In the genomic region with DNA sequence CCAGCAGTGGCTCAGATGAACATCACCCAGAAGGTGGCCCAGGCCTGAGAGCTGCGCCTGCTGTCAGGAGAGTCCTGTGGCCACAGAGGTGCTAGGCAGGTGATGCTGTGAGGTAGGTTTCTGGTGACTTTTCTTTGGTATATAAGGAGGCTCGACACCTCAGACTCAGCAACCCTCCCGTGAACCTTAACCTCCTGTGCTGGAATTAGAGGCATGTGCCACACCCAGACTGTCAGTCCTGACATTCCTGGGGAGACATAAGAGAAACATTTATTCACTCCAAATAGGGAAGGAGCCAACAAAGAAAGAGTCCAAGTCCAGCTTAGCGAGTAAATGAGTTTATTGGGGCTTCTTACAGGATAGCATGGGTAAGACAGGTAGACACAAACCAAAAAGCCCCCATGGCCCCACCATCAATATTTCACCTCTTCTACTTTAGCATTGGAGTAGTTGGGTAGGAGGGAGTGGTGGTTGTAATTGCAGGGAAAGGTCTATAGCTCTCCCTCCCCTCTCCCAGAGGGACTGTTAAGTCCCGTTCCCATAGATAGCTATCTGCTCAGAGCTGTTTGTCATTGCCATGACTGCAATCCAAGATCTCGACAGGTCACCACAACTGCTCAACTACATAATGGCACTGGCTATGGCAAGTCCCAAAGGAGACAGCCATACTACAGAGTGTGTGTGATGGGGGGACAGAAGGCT, we compare ENCODE assay signal across 35 mouse cellular contexts. TPM values are rescaled to one million over a fixed set of nuclear protein-coding genes. Genes with fewer than 3 reads are reported as not detected.
DNase-seq lines count a peak whose midpoint lies in the region; ATAC-seq and TF ChIP-seq lines count a peak whose summit lies in the region.
"Had no signal": no experiment of that assay in that cellular context is flagged by ENCODE, and none has a peak within 500 bp of the region (broad histone marks: within the 10 kb centered on the region; RNA-seq: fewer than 3 reads in every experiment).

No protein-coding gene starts in this region.

- DNase-seq in kidney, postnatal 0 days (ENCODE audit: low spot score): peak; percentile 10
- DNase-seq in NIH3T3 (ENCODE audit: low read depth) (peak; percentile 16), ZHBTc4 (ENCODE audit: low read depth, low spot score) (peak; percentile 46)
- no peak for DNase-seq in embryo, embryonic 10.5 days (ENCODE audit: low spot score)
- no peak for DNase-seq in midbrain, postnatal 0 days (ENCODE audit: low spot score)
- DNase-seq: adrenal gland, adult 8-10 months; adrenal gland, postnatal 25 days; cerebellum, adult 11-12 months; cerebellum, adult 8-10 months; cerebellum, postnatal 10 days; cerebellum, postnatal 36 days; forebrain, postnatal 0 days; gastrocnemius, postnatal 10 days; gastrocnemius, postnatal 36 days; heart, adult 2 months; heart, postnatal 14 days; heart, postnatal 4 days had no signal

- no peak overlapping the region for H3K27ac ChIP-seq in kidney, postnatal 0 days
- H3K27ac ChIP-seq in kidney, embryonic 14.5 days (ENCODE audit: low read depth, low read length): no peak overlapping the region
- no peak overlapping the region for H3K27ac ChIP-seq in midbrain, postnatal 0 days (ENCODE audit: low read depth, low read length)
- H3K27ac ChIP-seq: embryonic facial prominence, embryonic 12.5 days; embryonic facial prominence, embryonic 15.5 days; heart, adult 2 months; heart, embryonic 10.5 days; heart, embryonic 13.5 days; hindbrain, embryonic 14.5 days; hindbrain, postnatal 0 days had no signal

- no peak overlapping the region for H3K9ac ChIP-seq in kidney, postnatal 0 days (ENCODE audit: low read depth, low read length)
- H3K9ac ChIP-seq in kidney, embryonic 14.5 days (ENCODE audit: low read depth, low read length): no peak overlapping the region
- H3K9ac ChIP-seq in midbrain, postnatal 0 days (replicated peaks; ENCODE audit: low read length, poor library complexity, severe bottlenecking): no peak overlapping the region
- H3K9ac ChIP-seq: embryonic facial prominence, embryonic 12.5 days; forebrain, postnatal 0 days; heart, embryonic 13.5 days; hindbrain, embryonic 14.5 days had no signal

- H3K4me1 ChIP-seq in kidney, postnatal 0 days (replicated peaks; ENCODE audit: insufficient read depth, low read length): no peaks in the 10 kb centered on the region
- H3K4me1 ChIP-seq in kidney, embryonic 14.5 days (ENCODE audit: control insufficient read depth, insufficient read depth, low read length): no peaks in the 10 kb centered on the region
- no peaks in the 10 kb centered on the region for H3K4me1 ChIP-seq in midbrain, postnatal 0 days (ENCODE audit: insufficient read depth, low read length)
- H3K4me1 ChIP-seq: embryonic facial prominence, embryonic 12.5 days; embryonic facial prominence, embryonic 15.5 days had no signal

- no peaks in the 10 kb centered on the region for H3K9me3 ChIP-seq in kidney, postnatal 0 days (replicated peaks; ENCODE audit: low read length)
- no peaks in the 10 kb centered on the region for H3K9me3 ChIP-seq in kidney, embryonic 14.5 days (ENCODE audit: control insufficient read depth, low read length)
- no peaks in the 10 kb centered on the region for H3K9me3 ChIP-seq in midbrain, postnatal 0 days (ENCODE audit: low read length)
- H3K9me3 ChIP-seq: embryonic facial prominence, embryonic 12.5 days; embryonic facial prominence, embryonic 15.5 days; heart, embryonic 10.5 days; heart, embryonic 13.5 days had no signal

- ATAC-seq in kidney, postnatal 0 days (replicated peaks; ENCODE audit: low FRiP score, low read depth): no peak
- no peak for ATAC-seq in kidney, embryonic 14.5 days (ENCODE audit: low FRiP score, low TSS enrichment)
- ATAC-seq in midbrain, postnatal 0 days (ENCODE audit: low FRiP score): no peak
- ATAC-seq: activated CD4-positive, CD25-positive, alpha-beta regulatory T cell, adult 4 months; forebrain, embryonic 14.5 days; forebrain, postnatal 0 days; hindbrain, postnatal 0 days; inflammation-experienced regulatory T-cells, adult 6 months; Patski had no signal

- TF ChIP-seq CTCF in kidney, postnatal 0 days (IDR thresholded peaks at IDR 0.05; ENCODE audit: low read depth): no peak
- no peak for TF ChIP-seq CTCF in midbrain, postnatal 0 days (IDR thresholded peaks at IDR 0.05)

- H3K4me3 ChIP-seq in kidney, postnatal 0 days (replicated peaks; ENCODE audit: low read depth, low read length): no peak overlapping the region
- H3K4me3 ChIP-seq in kidney, embryonic 14.5 days (ENCODE audit: low read length): no peak overlapping the region
- H3K4me3 ChIP-seq in midbrain, postnatal 0 days (ENCODE audit: low read depth, low read length): no peak overlapping the region
- H3K4me3 ChIP-seq: embryonic facial prominence, embryonic 12.5 days; embryonic facial prominence, embryonic 15.5 days; heart, adult 2 months; heart, embryonic 10.5 days; heart, embryonic 13.5 days had no signal

- 38% methylated on average over 6 of the region's 6 CpGs for WGBS in kidney, postnatal 0 days
- 41% methylated on average over 6 of the region's 6 CpGs for WGBS in kidney, embryonic 14.5 days
- WGBS in midbrain, postnatal 0 days: 78% methylated on average over 6 of the region's 6 CpGs

- no peak overlapping the region for H3K4me2 ChIP-seq in kidney, postnatal 0 days (ENCODE audit: low read length)
- no peak overlapping the region for H3K4me2 ChIP-seq in kidney, embryonic 14.5 days (replicated peaks; ENCODE audit: low read depth, low read length)
- no peak overlapping the region for H3K4me2 ChIP-seq in midbrain, postnatal 0 days (ENCODE audit: low read depth, low read length, poor library complexity, severe bottlenecking)
- H3K4me2 ChIP-seq: embryonic facial prominence, embryonic 12.5 days; embryonic facial prominence, embryonic 15.5 days; heart, embryonic 13.5 days; hindbrain, embryonic 14.5 days had no signal

- H3K36me3 ChIP-seq in kidney, postnatal 0 days (ENCODE audit: insufficient read depth, low read length): 0 out of 2 replicates have a peak, but pooled peaks cover 5% of the 10 kb centered on the region
- peaks cover under 1% of the 10 kb centered on the region; the same call in 1 of the 2 replicates for H3K36me3 ChIP-seq in kidney, embryonic 14.5 days (ENCODE audit: control insufficient read depth, insufficient read depth, low read length)
- H3K36me3 ChIP-seq in midbrain, postnatal 0 days (ENCODE audit: insufficient read depth, low read length): peaks cover 7% of the 10 kb centered on the region

- no peaks in the 10 kb centered on the region for H3K27me3 ChIP-seq in kidney, postnatal 0 days (ENCODE audit: insufficient read depth, low read length)
- H3K27me3 ChIP-seq in kidney, embryonic 14.5 days (ENCODE audit: control insufficient read depth, insufficient read depth, low read length): no peaks in the 10 kb centered on the region
- no peaks in the 10 kb centered on the region for H3K27me3 ChIP-seq in midbrain, postnatal 0 days (ENCODE audit: insufficient read depth, low read length)
- H3K27me3 ChIP-seq: embryonic facial prominence, embryonic 12.5 days; embryonic facial prominence, embryonic 15.5 days; heart, embryonic 13.5 days; Patski had no signal

RNA-seq across cellular contexts. Expression of gene Ccdc154, which starts 3.9 kb away (rescaled TPM):
- not detected in 2 replicates for polyA plus RNA-seq in kidney, postnatal 0 days (2015; fragmentation: Nextera tagmentation; extraction: Ambion mirVana)
- polyA plus RNA-seq in kidney, embryonic 14.5 days (2014; fragmentation: Nextera tagmentation; extraction: Ambion mirVana): not detected in 2 replicates
- total RNA-seq in midbrain, postnatal 0 days (2014; rRNA removed): not detected in 2 replicates
- not detected in 2 replicates for polyA plus RNA-seq in midbrain, postnatal 0 days (2015; fragmentation: Nextera tagmentation; extraction: Ambion mirVana)
- total RNA-seq: gastrocnemius, postnatal 36 days; heart, adult 2 months; heart, postnatal 14 days; heart, postnatal 4 days; hindbrain, postnatal 0 days had no signal
- polyA plus RNA-seq: activated CD4-positive, CD25-positive, alpha-beta regulatory T cell, adult 4 months; brain, embryonic 14.5 days; embryonic facial prominence, embryonic 12.5 days; forebrain, embryonic 14.5 days; forebrain, postnatal 0 days; heart, embryonic 10.5 days; heart, embryonic 13.5 days; heart, embryonic 16.5 days; hindbrain, embryonic 11.5 days; hindbrain, embryonic 14.5 days; hindbrain, postnatal 0 days; inflammation-experienced regulatory T-cells, adult 6 months had no signal

RNA-seq across cellular contexts. Expression of gene Gm38655, which starts 9.2 kb away (rescaled TPM):
- not detected in 2 replicates for polyA plus RNA-seq in kidney, postnatal 0 days (2015; fragmentation: Nextera tagmentation; extraction: Ambion mirVana)
- polyA plus RNA-seq in kidney, embryonic 14.5 days (2014; fragmentation: Nextera tagmentation; extraction: Ambion mirVana): not detected in 2 replicates
- total RNA-seq in midbrain, postnatal 0 days (2014; rRNA removed): 0.57 TPM in 1 of 2 replicates, not detected in the other
- polyA plus RNA-seq in midbrain, postnatal 0 days (2015; fragmentation: Nextera tagmentation; extraction: Ambion mirVana): not detected in 2 replicates
- total RNA-seq: ES-E14; forebrain, postnatal 0 days; gastrocnemius, postnatal 10 days; gastrocnemius, postnatal 36 days; granulocyte monocyte progenitor cell, adult 5-6 weeks; heart, adult 2 months; heart, postnatal 14 days; heart, postnatal 4 days; hindbrain, postnatal 0 days had no signal
- polyA plus RNA-seq: activated CD4-positive, CD25-positive, alpha-beta regulatory T cell, adult 4 months; brain, embryonic 14.5 days; embryonic facial prominence, embryonic 12.5 days; forebrain, embryonic 11.5 days; forebrain, embryonic 14.5 days; forebrain, postnatal 0 days; frontal cortex, adult 2 months; hindbrain, embryonic 11.5 days; hindbrain, embryonic 14.5 days; hindbrain, postnatal 0 days; inflammation-experienced regulatory T-cells, adult 6 months; Patski had no signal

RNA-seq across cellular contexts. Expression of gene BC003965, which starts 18.2 kb away (rescaled TPM):
- polyA plus RNA-seq in kidney, postnatal 0 days (2015; fragmentation: Nextera tagmentation; extraction: Ambion mirVana): 31.6 and 32.1 TPM in 2 replicates
- 32.8 and 39.7 TPM in 2 replicates for polyA plus RNA-seq in kidney, embryonic 14.5 days (2014; fragmentation: Nextera tagmentation; extraction: Ambion mirVana)
- total RNA-seq in midbrain, postnatal 0 days (2014; rRNA removed): 16.8 and 17.9 TPM in 2 replicates
- 30.2 and 30.3 TPM in 2 replicates for polyA plus RNA-seq in midbrain, postnatal 0 days (2015; fragmentation: Nextera tagmentation; extraction: Ambion mirVana)

RNA-seq across cellular contexts. Expression of gene Unkl, which starts 22.1 kb away (rescaled TPM):
- 7.0 and 7.5 TPM in 2 replicates for polyA plus RNA-seq in kidney, postnatal 0 days (2015; fragmentation: Nextera tagmentation; extraction: Ambion mirVana)
- 4.0 and 4.1 TPM in 2 replicates for polyA plus RNA-seq in kidney, embryonic 14.5 days (2014; fragmentation: Nextera tagmentation; extraction: Ambion mirVana)
- total RNA-seq in midbrain, postnatal 0 days (2014; rRNA removed): 34.1 and 34.7 TPM in 2 replicates
- polyA plus RNA-seq in midbrain, postnatal 0 days (2015; fragmentation: Nextera tagmentation; extraction: Ambion mirVana): 17.3 and 19.5 TPM in 2 replicates

RNA-seq across cellular contexts. Expression of gene Clcn7, which starts 32.9 kb away (rescaled TPM):
- 14.7 and 17.2 TPM in 2 replicates for polyA plus RNA-seq in kidney, postnatal 0 days (2015; fragmentation: Nextera tagmentation; extraction: Ambion mirVana)
- polyA plus RNA-seq in kidney, embryonic 14.5 days (2014; fragmentation: Nextera tagmentation; extraction: Ambion mirVana): 10.3 and 21.4 TPM in 2 replicates
- total RNA-seq in midbrain, postnatal 0 days (2014; rRNA removed): 37.9 and 39.5 TPM in 2 replicates
- 25.5 and 26.7 TPM in 2 replicates for polyA plus RNA-seq in midbrain, postnatal 0 days (2015; fragmentation: Nextera tagmentation; extraction: Ambion mirVana)

Comparison
In these comparisons a context has a peak if more than half of its experiments do, and no peak if none do; other contexts are left out.
1. DNase-seq: peak in kidney, postnatal 0 days (single experiment), NIH3T3 (single experiment) and ZHBTc4 (single experiment); none in embryo, embryonic 10.5 days (single experiment) and midbrain, postnatal 0 days (single experiment).